Mouse (Mus musculus) left cerebral cortex, adult 18-20 months (tissue): ENCODE results near the gene Slc16a13. TPM values are rescaled to one million over a fixed set of nuclear protein-coding genes. Genes with fewer than 3 reads are reported as not detected.

Experiments
- DNase-seq, 2 experiments: peaks; one replicate each; pipeline ENCODE4 v3.0.0; 2021 to 2022; ENCODE audit warnings: low spot score in 2 of 2, mixed read lengths in 1 of 2
- total RNA-seq, 2 experiments: library from RNA; stranded (reverse); gene quantifications; 2 replicates each; pipeline ENCODE4 v1.2.3; 2021

Gene Slc16a13
- total RNA-seq, 2 experiments from 2014 or later, result 5.2 to 8.0 TPM

DNA sequence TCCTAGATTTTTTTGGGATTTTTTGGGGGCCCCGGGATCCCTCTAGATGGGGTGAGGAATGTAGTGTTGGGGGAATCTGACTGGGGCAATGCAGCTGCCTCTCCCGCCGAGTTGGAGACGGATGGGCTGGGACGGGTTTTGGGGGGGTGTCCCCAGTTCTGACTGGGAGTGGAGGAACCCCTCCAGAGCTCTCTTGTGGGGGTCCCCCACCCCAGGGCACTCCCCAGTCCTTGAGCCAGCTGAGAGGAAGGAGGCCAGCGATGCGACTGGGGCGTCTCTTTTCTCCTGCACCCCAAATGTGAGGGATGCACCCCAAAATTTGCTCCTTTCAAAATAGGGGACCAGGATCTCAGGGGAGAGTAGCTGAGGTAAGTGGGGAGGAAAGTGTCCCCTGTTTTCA, 12.2 kb upstream of the Slc16a13 start:
- no peak for DNase-seq

DNA sequence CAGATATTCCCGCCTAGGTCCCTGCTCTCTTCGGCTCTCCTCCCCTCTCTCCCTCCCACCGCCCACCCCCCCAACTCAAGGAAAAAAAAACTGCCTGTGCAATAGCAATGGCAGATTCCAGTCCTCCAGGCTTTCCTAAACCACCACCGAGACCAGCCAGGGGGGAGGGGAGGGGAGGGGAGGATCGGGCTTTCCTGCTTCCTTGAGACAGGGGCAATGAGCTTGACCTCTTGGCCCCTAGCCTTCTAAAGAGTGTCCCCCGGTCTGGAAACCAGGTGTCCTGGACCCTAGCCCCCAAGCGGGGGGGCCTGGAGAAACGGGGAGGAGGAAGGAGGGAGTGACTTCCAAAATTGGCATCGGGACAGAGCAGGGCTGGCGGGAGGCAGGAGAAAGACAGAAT, 11.7 kb upstream of the Slc16a13 start:
- no peak for DNase-seq

DNA sequence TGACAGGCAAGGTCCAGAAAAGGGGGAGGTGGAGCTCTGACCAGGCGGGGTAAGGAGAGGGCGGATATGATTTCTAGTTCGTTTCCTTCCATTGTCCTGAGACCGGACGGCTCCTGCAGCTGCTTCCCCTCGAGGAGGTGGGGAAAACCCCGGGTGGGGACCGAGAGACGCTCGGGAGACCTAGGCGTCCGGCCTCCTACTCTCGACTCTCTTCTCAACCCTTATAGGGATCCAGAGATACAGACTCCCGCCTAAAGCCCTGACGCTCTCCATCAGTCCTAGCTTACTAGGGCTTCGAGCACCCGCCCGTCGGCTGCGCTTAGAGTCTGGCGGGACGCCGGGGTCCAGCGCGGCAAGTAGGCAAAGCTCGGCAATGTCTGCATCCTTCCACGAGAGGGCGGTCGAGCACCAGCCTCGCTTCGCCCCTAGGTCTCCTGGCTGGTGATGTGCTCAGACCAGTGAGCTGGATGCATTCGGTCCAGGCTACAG, 9.4 kb upstream of the Slc16a13 start:
- DNase-seq, result peak; percentile 78 to 83

DNA sequence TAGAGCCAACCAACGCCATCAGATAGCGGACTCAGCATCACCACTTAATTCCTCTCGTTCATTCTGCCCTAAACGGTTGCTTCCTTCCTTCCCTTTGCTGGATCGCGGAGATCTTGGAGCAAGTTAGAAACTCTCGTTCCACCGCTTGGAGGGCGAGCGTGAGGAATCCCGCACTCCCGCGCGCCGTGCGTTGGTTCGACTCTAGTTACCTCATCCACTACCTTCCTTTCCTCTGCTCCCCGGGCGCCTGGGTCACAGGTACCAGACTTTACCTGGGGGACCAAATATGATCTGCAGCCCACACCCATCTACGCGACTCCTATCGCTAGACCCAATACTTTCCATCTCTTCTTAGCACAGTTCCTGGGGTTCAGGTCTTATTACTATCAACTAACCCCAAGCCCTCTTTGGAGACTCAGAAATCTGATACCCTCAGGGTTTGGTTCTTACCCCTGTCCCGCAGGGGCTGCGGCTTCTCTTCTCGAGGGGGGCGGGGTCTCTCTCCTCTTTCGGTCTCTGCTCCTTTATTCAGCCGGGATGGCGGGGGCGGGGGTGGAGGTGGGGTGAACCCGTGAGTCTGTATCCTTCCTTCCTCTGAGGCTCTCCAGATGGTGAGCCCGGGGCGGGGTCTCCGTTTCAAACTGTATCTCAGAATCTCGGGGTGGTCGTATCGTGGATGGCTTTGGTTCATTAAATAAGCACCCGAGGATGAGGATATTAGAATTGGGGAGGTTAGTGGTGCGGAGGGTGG, 8.6 kb upstream of the Slc16a13 start, which contains the start of gene Bcl6b:
Gene Bcl6b (minus strand): TSS at position 539 of the 751 bp plus-strand sequence.
- DNase-seq, result no peak

DNA sequence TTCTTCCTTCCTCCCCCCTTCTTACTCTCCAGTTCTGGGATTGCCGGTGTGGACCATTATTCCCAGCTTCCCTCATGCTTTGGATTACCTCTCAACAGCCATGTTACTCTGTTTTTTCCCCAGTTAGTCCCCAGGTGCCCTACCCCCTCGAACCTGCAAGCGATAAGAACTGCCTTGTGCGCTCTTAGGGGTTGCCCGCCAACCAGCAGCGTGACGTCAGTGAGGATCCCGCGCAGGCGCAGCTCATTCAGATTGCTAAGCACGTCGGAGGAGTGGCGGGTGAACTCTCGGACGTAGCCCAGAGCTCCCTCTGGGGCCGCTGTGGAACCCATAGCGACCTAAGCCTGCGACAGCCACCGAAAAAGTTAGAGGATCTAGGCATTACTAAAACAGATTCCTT, 8.0 kb upstream of the Slc16a13 start:
- peak; percentile 81 to 82 for DNase-seq

DNA sequence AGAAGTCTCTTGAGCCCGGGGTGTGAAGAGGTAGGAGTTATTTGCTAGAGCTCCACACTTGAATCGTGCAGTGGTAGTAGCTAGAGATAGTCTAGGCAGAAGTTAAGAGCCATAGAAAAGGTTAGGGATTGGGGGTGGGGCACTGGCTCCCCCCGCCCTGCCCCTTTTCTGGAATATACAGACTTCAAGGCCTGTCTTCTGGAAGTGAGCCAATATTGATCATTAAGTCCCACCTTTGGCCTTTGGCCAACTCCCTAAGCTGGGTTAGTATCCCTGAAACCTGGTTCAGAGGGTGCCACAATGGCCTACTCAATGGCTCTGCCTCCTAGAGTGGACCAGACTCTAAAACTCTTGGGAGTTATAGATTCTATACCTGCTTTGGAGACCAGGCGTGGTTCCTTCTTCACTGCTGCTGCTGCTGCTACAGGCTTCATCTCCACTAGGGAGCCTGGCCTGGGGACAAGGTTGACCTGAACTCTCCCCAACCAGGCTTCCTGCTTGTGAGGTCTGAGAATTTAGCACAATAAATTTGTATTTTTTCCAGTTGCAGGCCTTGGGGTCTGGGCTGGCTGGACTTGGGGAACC, 6.9 kb upstream of the Slc16a13 start:
- no peak for DNase-seq

DNA sequence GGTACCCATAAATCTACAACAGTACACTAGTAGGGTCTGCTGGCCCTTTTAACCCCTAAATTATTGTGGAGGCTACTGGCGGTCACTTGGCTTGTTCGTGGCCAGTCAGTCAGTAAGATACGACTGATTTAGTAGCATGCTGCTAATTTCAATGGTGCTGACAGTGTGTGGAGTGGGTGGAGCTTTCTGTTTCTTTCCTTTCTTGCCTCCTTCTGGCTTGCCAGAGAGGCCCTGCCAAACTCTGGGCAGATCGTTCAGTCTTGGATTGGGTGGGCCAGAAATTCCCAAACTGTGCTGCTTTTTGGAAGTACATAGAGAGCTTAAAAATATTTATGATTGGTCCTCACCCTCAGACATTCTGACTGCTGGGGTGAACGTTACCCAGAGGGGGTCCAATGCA, 6.3 kb upstream of the Slc16a13 start:
- no peak for DNase-seq

DNA sequence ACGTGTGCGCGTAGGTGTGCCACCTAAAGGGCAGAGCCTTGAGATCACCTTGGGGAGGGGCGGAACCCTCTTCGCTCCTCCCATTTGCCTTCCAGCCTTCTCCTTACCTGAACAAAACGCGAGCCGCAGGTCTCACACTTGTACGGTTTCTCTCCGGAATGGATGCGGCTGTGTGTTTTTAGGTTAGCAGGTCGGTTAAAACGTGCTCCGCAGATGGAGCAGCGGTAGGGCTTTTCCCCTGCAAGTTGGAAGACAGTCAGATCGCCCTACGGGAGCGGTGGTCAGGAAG, 5.7 kb upstream of the Slc16a13 start:
- DNase-seq, result no peak

DNA sequence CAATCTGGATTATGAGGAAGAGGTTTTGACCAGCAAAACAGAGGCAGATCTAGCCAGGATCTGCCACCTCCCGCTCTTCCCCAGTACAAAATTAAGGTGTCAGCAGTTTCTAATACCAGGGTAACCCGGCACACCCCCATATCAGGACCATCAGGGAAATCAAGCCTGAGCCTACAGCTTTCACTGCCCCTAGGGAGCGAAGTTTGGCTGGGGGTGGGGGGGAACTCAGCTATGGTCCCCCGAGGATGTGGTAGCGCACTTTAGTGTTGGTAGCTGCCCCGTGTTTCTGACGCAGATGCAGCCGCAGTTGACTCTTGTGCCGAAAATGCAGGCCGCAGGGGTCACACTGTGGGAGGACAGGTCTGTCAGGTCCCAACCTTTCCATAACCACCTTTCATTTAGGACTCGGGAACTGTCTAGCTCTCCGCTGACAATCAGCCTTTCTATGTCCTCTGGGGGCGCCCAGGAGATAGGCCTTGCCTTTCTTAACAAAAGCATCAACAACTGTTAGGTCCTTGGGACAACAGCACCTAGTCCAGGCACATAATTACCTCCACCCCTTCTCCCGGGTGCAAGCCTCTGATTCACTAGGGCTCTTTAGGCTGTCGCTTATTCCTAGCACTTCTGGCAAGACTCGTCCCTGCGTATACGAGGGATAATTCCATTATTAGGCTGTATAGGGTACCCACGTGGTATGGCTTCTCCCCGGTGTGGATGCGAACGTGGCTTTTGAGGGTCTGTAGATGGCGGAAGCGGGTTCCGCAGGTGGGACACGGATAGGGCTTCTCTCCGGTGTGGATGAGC, 5.1 kb upstream of the Slc16a13 start:
- no peak for DNase-seq

DNA sequence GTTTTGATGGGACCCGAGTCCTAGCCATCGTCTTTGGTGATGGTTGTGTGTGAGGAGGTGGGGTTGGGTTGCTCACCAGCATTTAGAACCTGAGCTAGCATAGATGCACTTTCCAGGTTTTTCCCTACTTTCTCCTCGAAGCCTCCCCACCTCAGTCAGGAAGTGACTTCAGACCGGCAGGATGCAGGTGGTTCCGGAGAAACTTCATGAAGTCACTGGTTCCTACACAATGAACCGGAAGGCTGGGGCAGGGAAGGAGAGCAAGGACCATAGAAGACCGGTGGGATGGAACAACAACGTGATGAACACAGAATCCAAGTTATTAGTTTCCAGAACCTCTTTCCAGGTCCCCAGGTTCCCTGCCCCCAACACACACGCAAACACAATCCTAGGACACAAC, 2.9 kb upstream of the Slc16a13 start:
- DNase-seq, result no peak

DNA sequence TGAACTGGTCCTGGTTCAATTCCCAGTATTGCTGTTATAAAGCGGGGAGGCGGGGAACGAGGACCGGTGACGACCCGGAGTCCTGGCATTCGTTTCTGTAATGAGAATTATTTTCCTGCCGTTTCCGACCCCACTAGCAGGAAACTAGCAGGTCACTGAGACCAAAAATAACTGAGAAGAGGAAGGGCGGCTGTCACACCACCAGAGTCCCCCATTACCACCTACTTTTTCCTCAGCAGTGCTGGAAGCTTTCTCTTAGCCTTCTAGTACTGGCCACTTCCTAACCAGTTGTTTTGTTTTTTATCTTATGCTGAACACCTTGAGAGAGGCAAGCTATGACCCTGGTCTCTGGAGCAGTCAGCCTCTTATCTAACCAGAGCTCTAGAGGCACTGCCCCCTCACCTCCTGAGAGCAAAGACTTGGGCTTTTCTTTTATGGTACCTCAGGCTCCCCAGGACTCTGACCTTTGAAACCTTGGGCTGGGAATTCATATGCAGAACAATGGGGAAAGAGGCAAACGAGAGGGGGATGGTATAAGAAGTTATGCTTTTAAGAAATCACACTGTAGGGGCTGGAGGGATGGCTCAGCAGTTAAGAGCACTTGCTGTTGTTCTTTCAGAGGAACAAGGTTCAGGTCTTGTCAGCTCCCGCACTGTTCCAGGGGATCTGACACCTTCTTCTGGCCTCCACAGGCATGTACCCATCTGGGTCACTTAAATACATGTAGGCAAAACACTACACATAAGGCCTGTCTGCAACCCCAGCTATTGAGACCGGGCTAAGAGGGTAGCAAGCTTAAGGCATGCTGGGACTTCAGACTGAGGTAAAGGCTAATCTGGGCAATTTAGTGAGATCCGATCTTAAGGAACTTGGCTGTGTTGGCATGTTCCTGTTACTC, 988 bp upstream of the Slc16a13 start:
- DNase-seq, result no peak

DNA sequence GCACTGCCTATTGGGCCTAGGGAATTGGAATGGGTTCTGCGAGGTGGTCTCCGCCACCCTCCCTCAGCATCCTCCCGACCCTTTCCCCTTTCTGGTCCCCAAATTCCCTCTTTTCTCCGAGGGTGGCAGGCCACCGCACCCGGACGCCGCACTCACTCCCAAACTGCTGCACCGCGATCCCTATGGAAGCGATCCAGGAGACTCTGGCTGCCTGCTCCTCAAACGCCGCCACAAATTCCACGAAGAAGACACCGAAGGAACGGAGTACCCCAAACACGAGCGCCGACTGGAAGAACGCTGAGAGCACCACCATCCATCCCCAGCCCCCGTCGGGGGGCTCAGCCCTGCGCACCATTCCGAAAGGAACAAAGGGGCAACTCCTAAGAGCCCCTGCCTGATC, 541 bp downstream of the Slc16a13 start:
- no peak for DNase-seq

DNA sequence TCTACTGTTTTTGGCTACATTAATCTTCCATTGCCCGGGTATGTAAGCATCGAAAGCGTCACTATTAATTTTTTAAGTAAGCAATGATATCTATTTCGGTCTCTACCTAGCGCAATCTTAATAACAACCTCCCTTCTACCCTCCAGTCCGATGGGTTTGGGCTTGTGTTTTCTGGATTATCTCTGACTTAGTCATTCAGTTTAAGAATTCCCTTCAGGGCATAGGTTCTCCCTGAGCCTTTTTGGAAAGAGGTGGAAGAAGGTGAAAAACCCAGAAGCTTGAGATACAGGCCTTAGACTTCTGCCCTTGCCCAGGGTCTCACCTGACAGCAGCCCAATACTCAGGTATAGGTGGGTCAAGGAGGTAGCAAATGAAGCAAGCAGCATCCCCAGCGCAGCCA, 991 bp downstream of the Slc16a13 start:
- DNase-seq, result no peak

DNA sequence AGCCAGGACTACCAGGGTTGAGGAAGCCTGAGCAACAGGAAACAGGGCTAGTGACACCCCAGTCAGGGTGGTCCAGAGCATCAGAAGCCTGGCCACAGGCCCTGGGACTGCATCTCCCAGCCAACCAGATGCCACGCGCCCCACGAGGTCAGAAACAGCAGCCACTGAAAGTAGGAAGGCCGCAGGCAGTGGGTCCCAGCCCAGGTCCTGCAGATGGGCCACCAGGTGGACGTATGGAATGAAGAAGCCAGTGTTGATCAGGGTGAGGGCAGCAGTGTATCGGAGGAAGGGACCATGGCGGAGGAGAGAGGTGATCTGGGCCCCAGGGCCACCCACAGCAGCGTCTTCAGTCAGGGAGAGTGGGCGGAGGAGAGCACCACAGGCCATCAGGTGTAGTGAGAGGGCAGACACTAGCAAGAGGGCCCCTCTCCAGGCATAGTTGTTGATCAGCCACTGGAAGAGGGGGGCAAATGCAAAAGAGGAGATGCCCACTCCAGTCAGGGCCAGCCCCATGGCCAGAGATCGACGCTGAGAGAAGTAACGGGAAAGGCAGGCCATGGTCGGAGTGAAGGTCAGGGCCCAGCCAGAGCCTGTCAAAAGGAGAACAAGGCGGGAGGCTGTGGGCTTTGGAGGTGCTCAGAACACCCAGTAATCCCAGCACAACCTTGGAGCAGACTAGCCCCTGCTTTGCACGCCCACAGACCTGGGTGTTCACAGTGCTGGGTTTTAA, 2.0 kb downstream of the Slc16a13 start:
- no peak for DNase-seq

DNA sequence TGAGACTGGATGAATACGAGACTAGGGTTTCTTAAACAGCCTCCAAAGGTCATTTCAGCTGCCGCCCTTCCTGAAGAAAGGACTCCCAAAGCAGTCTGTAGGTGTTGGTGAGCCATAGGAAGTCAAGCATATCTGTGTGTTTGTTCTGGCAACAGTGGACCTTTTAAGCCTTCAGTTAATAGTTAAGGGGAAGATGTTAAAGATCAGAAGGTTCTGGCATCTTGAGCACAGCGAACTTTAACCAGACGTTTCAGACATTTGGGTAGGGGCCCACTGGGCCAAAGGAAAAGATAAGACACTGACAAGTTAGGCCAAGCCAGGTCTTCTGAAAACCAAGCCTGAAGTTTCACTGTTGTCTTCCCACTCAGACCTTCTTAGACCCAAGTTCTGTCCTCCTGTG, 2.8 kb downstream of the Slc16a13 start:
- no peak for DNase-seq

DNA sequence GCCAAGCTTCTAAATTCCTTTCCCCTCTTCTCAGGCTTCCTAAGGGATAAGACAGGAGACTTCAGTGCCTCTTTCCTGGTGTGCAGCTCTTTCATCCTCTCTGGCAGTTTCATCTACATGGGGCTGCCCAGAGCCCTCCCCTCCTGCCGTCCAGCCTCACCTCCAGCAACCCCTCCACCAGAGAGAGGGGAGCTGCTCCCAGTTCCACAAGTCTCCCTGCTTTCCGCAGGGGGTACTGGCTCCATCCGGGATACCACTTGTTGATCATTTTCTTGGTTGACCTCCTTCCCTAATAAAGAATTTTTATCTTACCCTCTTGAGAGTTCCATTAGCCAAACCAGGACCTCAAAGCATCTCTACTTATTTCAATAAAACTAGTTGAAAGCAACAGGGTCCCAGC, 4.8 kb downstream of the Slc16a13 start:
- DNase-seq, result no peak

DNA sequence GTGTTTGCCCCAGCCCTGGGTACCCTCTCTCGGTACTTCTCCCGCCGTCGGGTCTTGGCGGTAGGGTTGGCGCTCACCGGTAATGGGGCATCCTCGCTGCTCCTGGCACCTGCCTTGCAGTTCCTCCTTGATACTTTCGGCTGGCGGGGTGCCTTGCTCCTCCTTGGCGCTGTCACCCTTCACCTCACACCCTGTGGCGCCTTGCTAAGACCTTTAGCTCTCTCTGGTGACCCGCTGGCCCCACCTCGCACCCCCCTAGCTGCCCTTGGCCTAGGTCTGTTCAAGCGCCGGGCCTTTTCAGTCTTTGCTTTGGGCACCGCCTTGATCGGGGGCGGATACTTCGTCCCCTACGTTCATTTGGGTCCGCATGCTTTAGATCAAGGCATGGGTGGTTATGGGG, 5.6 kb downstream of the Slc16a13 start:
- DNase-seq, result no peak

DNA sequence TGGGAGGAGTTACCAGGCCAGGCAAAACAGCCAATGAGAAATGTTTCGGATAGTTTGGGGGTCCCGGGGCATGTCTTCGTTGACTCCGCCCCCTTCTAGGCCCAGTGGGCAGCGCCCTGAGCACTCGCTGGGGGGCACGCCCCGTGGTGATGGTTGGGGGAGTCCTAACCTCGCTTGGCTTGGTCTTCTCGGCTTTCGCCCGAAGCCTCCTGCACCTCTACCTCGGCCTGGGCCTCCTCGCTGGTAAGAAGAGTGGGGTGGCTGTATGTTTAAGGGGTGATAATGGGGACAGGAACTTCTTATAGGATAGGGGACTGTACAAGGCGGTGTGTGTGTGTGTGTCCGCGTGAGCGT, 6.0 kb downstream of the Slc16a13 start:
- DNase-seq, result no peak

DNA sequence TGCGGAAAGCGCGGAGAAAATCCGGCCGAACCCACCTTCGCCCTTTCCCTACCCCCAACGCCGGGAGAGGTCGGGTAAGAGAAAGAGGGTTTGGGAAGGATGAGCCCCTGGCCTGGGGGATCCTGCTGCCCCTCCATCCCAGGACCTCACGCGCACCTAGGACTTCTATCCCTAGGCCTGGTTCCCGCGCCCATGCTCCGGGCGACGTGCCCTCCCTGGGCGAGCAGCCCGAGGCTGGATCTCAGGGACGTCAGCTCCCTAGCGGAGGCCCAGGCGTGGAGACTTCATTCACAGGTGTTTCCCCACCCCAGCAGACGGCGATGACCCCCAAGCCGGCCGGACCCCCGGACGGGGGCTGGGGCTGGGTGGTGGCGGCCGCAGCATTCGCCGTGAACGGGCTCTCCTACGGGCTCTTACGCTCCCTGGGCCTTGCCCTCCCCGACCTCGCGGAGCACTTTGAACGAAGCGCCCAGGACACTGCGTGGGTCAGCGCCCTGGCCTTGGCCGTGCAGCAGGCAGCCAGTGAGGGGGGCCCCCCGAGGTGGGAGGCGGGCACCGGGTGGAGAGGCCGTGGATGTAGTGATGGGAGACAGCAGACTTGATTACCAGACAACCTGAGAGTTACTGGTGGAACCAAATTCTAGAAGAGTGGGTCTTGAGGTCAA, 6.5 kb downstream of the Slc16a13 start:
- DNase-seq, result no peak

DNA sequence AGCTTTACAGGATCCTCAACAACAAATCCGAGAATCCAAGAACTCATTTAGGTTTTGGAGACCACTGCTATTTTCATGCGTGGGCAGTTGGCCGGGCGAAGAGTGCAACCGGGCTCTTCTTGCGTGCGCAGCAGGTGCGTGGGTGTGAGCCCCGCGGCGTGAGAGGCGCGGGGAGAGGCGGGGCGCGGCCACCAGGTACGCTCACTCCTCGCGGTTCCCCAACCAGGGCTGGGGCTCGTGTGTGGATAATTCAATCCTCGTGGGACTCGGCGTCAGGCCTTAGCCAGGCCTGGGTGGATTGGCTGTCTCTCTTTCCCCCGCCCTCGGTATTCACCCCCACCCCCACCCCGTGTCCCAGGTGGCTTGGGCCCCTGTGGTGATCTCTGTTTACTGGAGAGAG, 7.1 kb downstream of the Slc16a13 start:
- DNase-seq, result no peak
